In the genomic region with DNA sequence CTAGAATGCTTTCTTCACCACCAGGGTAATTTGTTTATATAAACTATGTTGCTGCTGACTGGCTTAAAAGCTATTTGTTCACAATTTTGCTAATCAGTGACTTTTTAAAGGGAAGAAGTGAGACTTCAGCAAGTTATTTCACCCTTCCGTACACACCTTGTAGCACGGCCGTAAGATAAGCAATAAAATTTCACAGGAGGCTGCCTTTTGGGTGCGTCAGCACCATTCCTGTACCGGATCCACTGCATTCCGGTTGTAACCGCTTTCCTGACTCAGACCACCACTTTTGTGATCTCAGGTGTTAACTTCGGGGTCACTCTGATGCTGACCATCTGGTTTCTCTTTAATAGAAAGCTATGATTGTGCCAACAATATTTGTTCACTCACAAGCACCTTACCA, we compare ENCODE assay signal across 26 mouse cellular contexts. TPM values are rescaled to one million over a fixed set of nuclear protein-coding genes. Genes with fewer than 3 reads are reported as not detected.
DNase-seq lines count a peak whose midpoint lies in the region; ATAC-seq and TF ChIP-seq lines count a peak whose summit lies in the region.
"Had no signal": no experiment of that assay in that cellular context is flagged by ENCODE, and none has a peak within 500 bp of the region (broad histone marks: within the 10 kb centered on the region; RNA-seq: fewer than 3 reads in every experiment).

No protein-coding gene starts in this region.

- no peaks in the 10 kb centered on the region for H3K9me3 ChIP-seq in kidney, postnatal 0 days (replicated peaks; ENCODE audit: low read length)
- no peaks in the 10 kb centered on the region for H3K9me3 ChIP-seq in intestine, embryonic 15.5 days
- H3K9me3 ChIP-seq: embryonic facial prominence, embryonic 12.5 days; embryonic facial prominence, embryonic 15.5 days; forebrain, embryonic 15.5 days; G1E; heart, embryonic 15.5 days had no signal

- ATAC-seq in kidney, postnatal 0 days (replicated peaks; ENCODE audit: low FRiP score, low read depth), result peak; percentile 83
- ATAC-seq in intestine, embryonic 15.5 days, result peak; percentile 49; the same call in 1 of the 2 replicates
- ATAC-seq: forebrain, embryonic 15.5 days had no signal

- DNase-seq in kidney, adult 2 months, result peak; percentile 24
- DNase-seq in kidney, postnatal 10 days, result no peak
- DNase-seq in kidney, postnatal 0 days (ENCODE audit: low spot score), result peak; percentile 16
- no peak for DNase-seq in kidney, postnatal 25 days
- DNase-seq in right cerebral cortex, adult 18-20 months, result no peak
- DNase-seq in heart, postnatal 25 days (ENCODE audit: low spot score), result no peak
- DNase-seq: adrenal gland, adult 2 months; adrenal gland, postnatal 14 days; B cell, adult 2 months; cerebellum, adult 11 months; cerebellum, adult 2 months; cerebellum, adult 9-11 months; cerebellum, postnatal 25 days; gastrocnemius, postnatal 25 days; heart, adult 18-20 months; heart, postnatal 10 days; heart, postnatal 4 days had no signal

- H3K27ac ChIP-seq in kidney, adult 2 months (ENCODE audit: insufficient read depth, low read depth, low read length), result no peak overlapping the region
- H3K27ac ChIP-seq in kidney, postnatal 0 days, result no peak overlapping the region
- H3K27ac ChIP-seq in intestine, embryonic 15.5 days, result no peak overlapping the region
- H3K27ac ChIP-seq: embryonic facial prominence, embryonic 12.5 days; embryonic facial prominence, embryonic 15.5 days; forebrain, embryonic 15.5 days; heart, embryonic 15.5 days; hindbrain, embryonic 14.5 days had no signal

- no peak for TF ChIP-seq CTCF in kidney, adult 2 months (conservative IDR thresholded peaks at IDR 0.05; ENCODE audit: insufficient read depth, insufficient read length, low read depth, low read length)
- TF ChIP-seq CTCF in kidney, postnatal 0 days (IDR thresholded peaks at IDR 0.05; ENCODE audit: low read depth), result no peak

- no peaks in the 10 kb centered on the region for H3K4me1 ChIP-seq in kidney, adult 2 months (ENCODE audit: control insufficient read depth, insufficient read depth, low read length)
- no peaks in the 10 kb centered on the region for H3K4me1 ChIP-seq in kidney, postnatal 0 days (replicated peaks; ENCODE audit: insufficient read depth, low read length)
- H3K4me1 ChIP-seq in intestine, embryonic 15.5 days (replicated peaks), result 0 out of 2 replicates have a peak, but pooled peaks cover 2% of the 10 kb centered on the region
- H3K4me1 ChIP-seq: forebrain, embryonic 15.5 days; heart, embryonic 12.5 days; heart, embryonic 15.5 days had no signal

- H3K27me3 ChIP-seq in kidney, adult 2 months (replicated peaks; ENCODE audit: control insufficient read depth, insufficient read depth, low read length), result no peaks in the 10 kb centered on the region
- no peaks in the 10 kb centered on the region for H3K27me3 ChIP-seq in kidney, postnatal 0 days (ENCODE audit: insufficient read depth, low read length)
- H3K27me3 ChIP-seq in intestine, embryonic 15.5 days (replicated peaks), result no peaks in the 10 kb centered on the region
- H3K27me3 ChIP-seq: CH12.LX; embryonic facial prominence, embryonic 12.5 days; embryonic facial prominence, embryonic 15.5 days; forebrain, embryonic 15.5 days; heart, embryonic 12.5 days; heart, embryonic 15.5 days had no signal

- no peaks in the 10 kb centered on the region for H3K36me3 ChIP-seq in kidney, adult 2 months (ENCODE audit: control insufficient read depth, insufficient read depth, low read length)
- no peaks in the 10 kb centered on the region for H3K36me3 ChIP-seq in kidney, postnatal 0 days (ENCODE audit: insufficient read depth, low read length)
- no peaks in the 10 kb centered on the region for H3K36me3 ChIP-seq in intestine, embryonic 15.5 days
- H3K36me3 ChIP-seq: embryonic facial prominence, embryonic 12.5 days; embryonic facial prominence, embryonic 15.5 days; forebrain, embryonic 15.5 days; G1E; heart, embryonic 12.5 days; heart, embryonic 15.5 days had no signal

- WGBS in kidney, adult 2 months, result 33% methylated on average over 8 of the region's 8 CpGs
- 48% methylated on average over 8 of the region's 8 CpGs for WGBS in kidney, postnatal 0 days
- 64% methylated on average over 8 of the region's 8 CpGs for WGBS in intestine, embryonic 15.5 days

- intact Hi-C loops in heart, postnatal 25 days (cut with DNase I), result no loop called here

- no peak overlapping the region for H3K4me2 ChIP-seq in kidney, postnatal 0 days (ENCODE audit: low read length)
- H3K4me2 ChIP-seq in intestine, embryonic 15.5 days (replicated peaks), result no peak overlapping the region
- H3K4me2 ChIP-seq: embryonic facial prominence, embryonic 12.5 days; embryonic facial prominence, embryonic 15.5 days; forebrain, embryonic 15.5 days; heart, embryonic 12.5 days; heart, embryonic 15.5 days; hindbrain, embryonic 14.5 days had no signal

- TF ChIP-seq POLR2A in kidney, adult 2 months (IDR thresholded peaks at IDR 0.05; ENCODE audit: low read depth, low read length), result no peak

- H3K9ac ChIP-seq in kidney, postnatal 0 days (ENCODE audit: low read depth, low read length), result no peak overlapping the region
- H3K9ac ChIP-seq in intestine, embryonic 15.5 days, result no peak overlapping the region
- H3K9ac ChIP-seq: embryonic facial prominence, embryonic 12.5 days; embryonic facial prominence, embryonic 15.5 days; forebrain, embryonic 15.5 days; heart, embryonic 12.5 days; heart, embryonic 15.5 days; hindbrain, embryonic 14.5 days had no signal

- H3K4me3 ChIP-seq in kidney, adult 2 months (ENCODE audit: insufficient read depth, low read depth, low read length), result no peak overlapping the region
- no peak overlapping the region for H3K4me3 ChIP-seq in kidney, postnatal 0 days (replicated peaks; ENCODE audit: low read depth, low read length)
- H3K4me3 ChIP-seq in intestine, embryonic 15.5 days (replicated peaks), result no peak overlapping the region
- H3K4me3 ChIP-seq: embryonic facial prominence, embryonic 12.5 days; embryonic facial prominence, embryonic 15.5 days; forebrain, embryonic 15.5 days; heart, embryonic 12.5 days; heart, embryonic 15.5 days had no signal

RNA-seq across cellular contexts. Expression of a gene that starts 32.7 kb away (rescaled TPM):
- 34.2 and 35.6 TPM in 2 replicates for polyA plus RNA-seq in kidney, adult 2 months (2012; rRNA removed)
- 73.8 and 81.5 TPM in 2 replicates for polyA plus RNA-seq in kidney, postnatal 0 days (2015; fragmentation: Nextera tagmentation; extraction: Ambion mirVana)
- polyA plus RNA-seq in intestine, embryonic 15.5 days (2015; fragmentation: Nextera tagmentation; extraction: Ambion mirVana), result 90.2 and 94.8 TPM in 2 replicates
- total RNA-seq in heart, postnatal 25 days (2021), result 10 to 100 TPM; 22.5 to 29.1 TPM

Comparison
In these comparisons a context has a peak if more than half of its experiments do, and no peak if none do; other contexts are left out.
1. DNase-seq: peak in kidney, adult 2 months (single experiment) and kidney, postnatal 0 days (single experiment); none in kidney, postnatal 10 days (single experiment), kidney, postnatal 25 days (0 of 2), right cerebral cortex, adult 18-20 months (single experiment) and heart, postnatal 25 days (single experiment).